Mouse (Mus musculus) CH12.LX (cell line): ENCODE data around the gene Spi1.

Experiments
- CTCF ChIP-seq, 2 experiments: IDR thresholded peaks in 1 of 2; conservative IDR thresholded peaks in 1 of 2; 2 replicates each; pipeline ENCODE4 v1.5.1; 2011 to 2012; ENCODE audit warnings: low read depth in 2 of 2, low read length in 2 of 2, improper control_type of control experiment in 1 of 2, inconsistent platforms in 1 of 2, mild to moderate bottlenecking in 1 of 2, moderate library complexity in 1 of 2
- KAT2A ChIP-seq: IDR thresholded peaks from 2 replicates; pipeline ENCODE4 v1.6.1; 2012; ENCODE audit warnings: low read length, improper control_type of control experiment, inconsistent platforms; ENCODE audit not compliant: insufficient replicate concordance
- MAFK ChIP-seq: IDR thresholded peaks from 2 replicates; pipeline ENCODE4 v1.6.1; 2011; ENCODE audit warnings: low read length, improper control_type of control experiment; ENCODE audit not compliant: insufficient replicate concordance
- POLR2A ChIP-seq: IDR thresholded peaks from 2 replicates; pipeline ENCODE4 v1.6.1; 2011; ENCODE audit warnings: low read depth, mild to moderate bottlenecking, improper control_type of control experiment, low read length
- POLR2AphosphoS2 ChIP-seq: IDR thresholded peaks from 2 replicates; pipeline ENCODE4 v1.6.1; 2011; ENCODE audit warnings: low read depth, low read length, improper control_type of control experiment
- ZNF384 ChIP-seq: IDR thresholded peaks from 2 replicates; pipeline ENCODE4 v1.6.1; 2012; ENCODE audit warnings: low read depth, low read length, improper control_type of control experiment, inconsistent platforms

- TF ChIP-seq POLR2A = no peak
- TF ChIP-seq CTCF (conservative IDR thresholded peaks at IDR 0.05 in 1 of 2, IDR thresholded peaks at IDR 0.05 in 1 of 2; ENCODE audit: low read depth in 2 of 2, low read length in 2 of 2) = no peak
- TF ChIP-seq KAT2A = no peak
- TF ChIP-seq POLR2AphosphoS2 = no peak
- TF ChIP-seq ZNF384 = no peak
- TF ChIP-seq MAFK = no peak
These were observed 39.4 kb upstream of the Spi1 start for GRCm38 (mm10) chr2:91042651-91043398.
